Mouse (Mus musculus) gastrocnemius, postnatal 36 days (tissue): ENCODE measurements at regions not wholly inside any gene's neighbourhood (a gene's known extent, or its start where the extent isn't known, plus 50 kb on each side); places are given as distances from the start of the nearest gene placed in this dataset.

Source experiments
- DNase-seq, 2 experiments: peaks; one replicate each; pipeline ENCODE4 v3.0.0; 2022
- intact Hi-C: fragments of 180-260 bp; cut with DNase I; formaldehyde crosslinking; loops from one replicate; pipeline ENCODE4 v1.15.1; 2025

DNA sequence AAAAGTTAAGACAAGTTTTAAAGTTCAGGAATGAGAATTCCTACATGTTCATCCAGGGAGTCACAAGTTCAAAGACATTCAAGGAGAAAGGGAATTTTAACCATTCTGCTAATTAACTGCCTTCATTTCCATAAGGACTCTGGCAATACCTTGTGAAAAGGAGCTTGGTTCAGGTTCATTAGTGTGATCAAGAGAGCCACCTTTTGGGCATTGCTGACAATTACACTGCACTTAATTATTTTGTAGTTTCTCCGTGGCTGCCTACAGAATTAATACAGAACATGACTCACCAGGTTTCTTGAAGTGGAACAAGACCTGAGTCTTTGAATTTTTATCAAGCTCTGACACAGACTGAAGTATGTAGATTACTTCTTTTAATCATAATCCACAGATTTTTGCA is 52.4 kb upstream of the Ankef1 start:
- intact Hi-C loops = loop anchor here (1.0 kb wide), 1 partner anchor 301 kb away; no protein-coding TSS in a partner anchor
- no peak for DNase-seq
